Mouse (Mus musculus): ENCODE results near the gene Tgif1. TPM values are rescaled to one million over a fixed set of nuclear protein-coding genes. Genes with fewer than 3 reads are reported as not detected.

Gene Tgif1
- polyA plus RNA-seq, 1 experiment from 2014 or later: 63.5 TPM

- Histone ChIP-seq H3K27me3 (ENCODE audit: control insufficient read depth, insufficient read depth, low read length) (no peaks in the 10 kb centered on the region), H3K27ac (ENCODE audit: low read depth, low read length) (no peak overlapping the region), H3K4me3 (ENCODE audit: low read depth, low read length) (no peak overlapping the region), H3K9me3 (ENCODE audit: control insufficient read depth, low read length) (no peaks in the 10 kb centered on the region), H3K9ac (ENCODE audit: low read length) (no peak overlapping the region), H3K4me1 (replicated peaks; ENCODE audit: control insufficient read depth, insufficient read depth, low read length) (no peaks in the 10 kb centered on the region), H3K36me3 (ENCODE audit: control insufficient read depth, insufficient read depth, low read length) (no peaks in the 10 kb centered on the region), H3K4me2 (ENCODE audit: low read depth, low read length, severe bottlenecking) (no peak overlapping the region)
- ATAC-seq (replicated peaks; ENCODE audit: low FRiP score) (no peak), DNase-seq (ENCODE audit: low spot score) (no peak)
- WGBS: 82% methylated on average over 14 of the region's 14 CpGs
Measured at GRCm38 (mm10) chr17:70802022-70802421, 51.3 kb downstream of the Tgif1 start.

- 78% methylated on average over 4 of the region's 4 CpGs for whole genome bisulfite sequencing
- Histone ChIP-seq H3K27me3 (ENCODE audit: control insufficient read depth, insufficient read depth, low read length) (no peaks in the 10 kb centered on the region), H3K36me3 (ENCODE audit: control insufficient read depth, insufficient read depth, low read length) (no peaks in the 10 kb centered on the region), H3K27ac (ENCODE audit: low read depth, low read length) (no peak overlapping the region), H3K9me3 (ENCODE audit: control insufficient read depth, low read length) (no peaks in the 10 kb centered on the region), H3K4me1 (replicated peaks; ENCODE audit: control insufficient read depth, insufficient read depth, low read length) (peaks cover 6% of the 10 kb centered on the region; the same call in 1 of the 2 replicates), H3K9ac (ENCODE audit: low read length) (no peak overlapping the region), H3K4me2 (ENCODE audit: low read depth, low read length, severe bottlenecking) (no peak overlapping the region), H3K4me3 (ENCODE audit: low read depth, low read length) (no peak overlapping the region)
- ATAC-seq (replicated peaks; ENCODE audit: low FRiP score) (no peak), DNase-seq (ENCODE audit: low spot score) (no peak)
Measured at GRCm38 (mm10) chr17:70799266-70799665, 54.1 kb downstream of the Tgif1 start.

- WGBS: 90% methylated on average over 1 of the region's 1 CpGs
- no peak for DNase-seq (ENCODE audit: low spot score)
- no peak for ATAC-seq (replicated peaks; ENCODE audit: low FRiP score)
Measured at GRCm38 (mm10) chr17:70797773-70798045, 55.6 kb downstream of the Tgif1 start.

GRCm38 (mm10) chr17:70796940-70797772, 56.2 kb downstream of the Tgif1 start:
- H3K9ac ChIP-seq (ENCODE audit: low read length): no peak overlapping the region
- ATAC-seq (replicated peaks; ENCODE audit: low FRiP score) (no peak), DNase-seq (ENCODE audit: low spot score) (no peak)
- H3K27ac ChIP-seq (ENCODE audit: low read depth, low read length): no peak overlapping the region
- WGBS: 88% methylated on average over 8 of the region's 8 CpGs
- no peaks in the 10 kb centered on the region for H3K9me3 ChIP-seq (ENCODE audit: control insufficient read depth, low read length)
- no peak overlapping the region for H3K4me3 ChIP-seq (ENCODE audit: low read depth, low read length)
- no peaks in the 10 kb centered on the region for H3K36me3 ChIP-seq (ENCODE audit: control insufficient read depth, insufficient read depth, low read length)
- no peaks in the 10 kb centered on the region for H3K27me3 ChIP-seq (ENCODE audit: control insufficient read depth, insufficient read depth, low read length)
- H3K4me2 ChIP-seq (ENCODE audit: low read depth, low read length, severe bottlenecking): no peak overlapping the region
- peaks cover 9% of the 10 kb centered on the region; the same call in 1 of the 2 replicates for H3K4me1 ChIP-seq (replicated peaks; ENCODE audit: control insufficient read depth, insufficient read depth, low read length)

More at GRCm38 (mm10) chr17:70797773-70798045, 55.6 kb downstream of the Tgif1 start:
- Histone ChIP-seq H3K27me3 (ENCODE audit: control insufficient read depth, insufficient read depth, low read length) (no peaks in the 10 kb centered on the region), H3K4me3 (ENCODE audit: low read depth, low read length) (no peak overlapping the region), H3K36me3 (ENCODE audit: control insufficient read depth, insufficient read depth, low read length) (no peaks in the 10 kb centered on the region), H3K4me1 (replicated peaks; ENCODE audit: control insufficient read depth, insufficient read depth, low read length) (peaks cover 9% of the 10 kb centered on the region; the same call in 1 of the 2 replicates), H3K9ac (ENCODE audit: low read length) (no peak overlapping the region), H3K9me3 (ENCODE audit: control insufficient read depth, low read length) (no peaks in the 10 kb centered on the region), H3K4me2 (ENCODE audit: low read depth, low read length, severe bottlenecking) (no peak overlapping the region), H3K27ac (ENCODE audit: low read depth, low read length) (no peak overlapping the region)

GRCm38 (mm10) chr17:70795196-70795595, 58.1 kb downstream of the Tgif1 start:
- Histone ChIP-seq H3K9ac (ENCODE audit: low read length) (no peak overlapping the region), H3K27ac (ENCODE audit: low read depth, low read length) (no peak overlapping the region), H3K4me3 (ENCODE audit: low read depth, low read length) (no peak overlapping the region), H3K4me2 (ENCODE audit: low read depth, low read length, severe bottlenecking) (no peak overlapping the region), H3K27me3 (ENCODE audit: control insufficient read depth, insufficient read depth, low read length) (no peaks in the 10 kb centered on the region), H3K4me1 (replicated peaks; ENCODE audit: control insufficient read depth, insufficient read depth, low read length) (peaks cover 9% of the 10 kb centered on the region; the same call in 1 of the 2 replicates), H3K9me3 (ENCODE audit: control insufficient read depth, low read length) (no peaks in the 10 kb centered on the region), H3K36me3 (ENCODE audit: control insufficient read depth, insufficient read depth, low read length) (no peaks in the 10 kb centered on the region)
- no peak for DNase-seq (ENCODE audit: low spot score)
- WGBS: 80% methylated on average over 4 of the region's 4 CpGs
- ATAC-seq (replicated peaks; ENCODE audit: low FRiP score): no peak

GRCm38 (mm10) chr17:70794722-70795121, 58.6 kb downstream of the Tgif1 start:
- 50% methylated on average over 6 of the region's 6 CpGs for WGBS

GRCm38 (mm10) chr17:70794291-70794690, 59.1 kb downstream of the Tgif1 start:
- no peaks in the 10 kb centered on the region for H3K36me3 ChIP-seq (ENCODE audit: control insufficient read depth, insufficient read depth, low read length)
- H3K4me2 ChIP-seq (ENCODE audit: low read depth, low read length, severe bottlenecking): 0 out of 2 replicates have a peak overlapping the region, but pooled peaks have one; percentile 1
- ATAC-seq (replicated peaks; ENCODE audit: low FRiP score) (peak; percentile 81), DNase-seq (ENCODE audit: low spot score) (peak; percentile 56)
- no peak overlapping the region for H3K4me3 ChIP-seq (ENCODE audit: low read depth, low read length)
- H3K27ac ChIP-seq (ENCODE audit: low read depth, low read length): peak overlapping the region; percentile 51; the same call in 1 of the 2 replicates
- H3K9me3 ChIP-seq (ENCODE audit: control insufficient read depth, low read length): no peaks in the 10 kb centered on the region
- no peaks in the 10 kb centered on the region for H3K27me3 ChIP-seq (ENCODE audit: control insufficient read depth, insufficient read depth, low read length)
- 9% methylated on average over 7 of the region's 7 CpGs for WGBS
- H3K4me1 ChIP-seq (replicated peaks; ENCODE audit: control insufficient read depth, insufficient read depth, low read length): peaks cover 9% of the 10 kb centered on the region; the same call in 1 of the 2 replicates
- no peak overlapping the region for H3K9ac ChIP-seq (ENCODE audit: low read length)

More at GRCm38 (mm10) chr17:70794722-70795121, 58.6 kb downstream of the Tgif1 start:
- H3K27me3 ChIP-seq (ENCODE audit: control insufficient read depth, insufficient read depth, low read length): no peaks in the 10 kb centered on the region
- H3K4me1 ChIP-seq (replicated peaks; ENCODE audit: control insufficient read depth, insufficient read depth, low read length): peaks cover 9% of the 10 kb centered on the region; the same call in 1 of the 2 replicates
- ATAC-seq (replicated peaks; ENCODE audit: low FRiP score): no peak
- 0 out of 2 replicates have a peak overlapping the region, but pooled peaks have one; percentile 46 for H3K27ac ChIP-seq (ENCODE audit: low read depth, low read length)
- H3K36me3 ChIP-seq (ENCODE audit: control insufficient read depth, insufficient read depth, low read length): no peaks in the 10 kb centered on the region
- no peaks in the 10 kb centered on the region for H3K9me3 ChIP-seq (ENCODE audit: control insufficient read depth, low read length)
- DNase-seq (ENCODE audit: low spot score): no peak
- H3K4me3 ChIP-seq (ENCODE audit: low read depth, low read length): no peak overlapping the region
- 0 out of 2 replicates have a peak overlapping the region, but pooled peaks have one; percentile 1 for H3K4me2 ChIP-seq (ENCODE audit: low read depth, low read length, severe bottlenecking)
- H3K9ac ChIP-seq (ENCODE audit: low read length): no peak overlapping the region; the same call in 1 of the 2 replicates

All from forebrain, embryonic 11.5 days (tissue).